Mouse (Mus musculus) kidney, embryonic 14.5 days (tissue): ENCODE results near the gene Fcna. TPM values are rescaled to one million over a fixed set of nuclear protein-coding genes. Genes with fewer than 3 reads are reported as not detected.

Experiments used
- ATAC-seq: fragments of 200-750 bp; cut with Nextera tagmentation; 2 replicates; pipeline ENCODE4 v1.8.0; 2017; ENCODE audit warnings: moderate number of reproducible peaks, mild to moderate bottlenecking, moderate TSS enrichment, moderate library complexity; ENCODE audit not compliant: low FRiP score, low TSS enrichment
- H3K27ac ChIP-seq: fragments of 300-500 bp; sonication (generic); 2 replicates; pipeline ENCODE4 v1.5.1; 2014; ENCODE audit warnings: low read depth, mild to moderate bottlenecking, low read length, moderate library complexity, mixed read lengths
- H3K27me3 ChIP-seq: fragments of 300-500 bp; sonication (generic); 2 replicates; pipeline ENCODE4 v1.6.1; 2014; ENCODE audit warnings: mild to moderate bottlenecking, low read length; ENCODE audit not compliant: control insufficient read depth, insufficient read depth
- H3K36me3 ChIP-seq: fragments of 300-500 bp; sonication (generic); 2 replicates; pipeline ENCODE4 v1.6.1; 2014; ENCODE audit warnings: low read length, mixed read lengths; ENCODE audit not compliant: control insufficient read depth, insufficient read depth
- H3K4me1 ChIP-seq: fragments of 300-500 bp; sonication (generic); 2 replicates; pipeline ENCODE4 v1.6.1; 2014; ENCODE audit warnings: low read length, mixed read lengths; ENCODE audit not compliant: control insufficient read depth, insufficient read depth
- H3K4me2 ChIP-seq: fragments of 300-500 bp; sonication (generic); replicated peaks from 2 replicates; pipeline ENCODE4 v1.6.1; 2014; ENCODE audit warnings: low read depth, mild to moderate bottlenecking, low read length
- H3K4me3 ChIP-seq: fragments of 300-500 bp; sonication (generic); 2 replicates; pipeline ENCODE4 v1.5.1; 2014; ENCODE audit warnings: mild to moderate bottlenecking, low read length
- H3K9ac ChIP-seq: fragments of 300-500 bp; sonication (generic); 2 replicates; pipeline ENCODE4 v1.6.1; 2014; ENCODE audit warnings: low read depth, mild to moderate bottlenecking, low read length, moderate library complexity
- H3K9me3 ChIP-seq: fragments of 300-500 bp; sonication (generic); 2 replicates; pipeline ENCODE4 v1.6.1; 2016; ENCODE audit warnings: low read length; ENCODE audit not compliant: control insufficient read depth
- WGBS: fragments of 180-500 bp; shearing (Covaris S2); extraction: QIAGEN DNeasy Blood & Tissue Kit; methylation state at CpG from one replicate; pipeline ENCODE4 v1.1.7; 2014; 5-methylcytosine and 5-hydroxymethylcytosine counted together
- polyA plus RNA-seq: library from polyadenylated mRNA; unstranded; fragments of >200 nt; fragmentation: Nextera tagmentation; extraction: Ambion mirVana; gene quantifications from 2 replicates; pipeline ENCODE4 v1.2.1, GENCODE M21; 2014

Fcna gene
- polyA plus RNA-seq = 1.6 and 1.9 TPM in 2 replicates

GRCm38 (mm10) chr2:25627811-25628210 lies at the start of gene Fcna:
Gene Fcna, minus strand, starts transcription at chr2:25628030.
- Histone ChIP-seq H3K27ac (no peak within 1 kb of the TSS), H3K9ac (no peak within 1 kb of the TSS), H3K9me3 (no peaks in the 10 kb centered on the region), H3K4me1 (no peaks in the 10 kb centered on the region), H3K27me3 (no peaks in the 10 kb centered on the region), H3K36me3 (no peaks in the 10 kb centered on the region), H3K4me3 (no peak within 1 kb of the TSS), H3K4me2 (no peak within 1 kb of the TSS)
- no peak for ATAC-seq
- WGBS = 85% methylated on average over 6 of the region's 6 CpGs

DNA sequence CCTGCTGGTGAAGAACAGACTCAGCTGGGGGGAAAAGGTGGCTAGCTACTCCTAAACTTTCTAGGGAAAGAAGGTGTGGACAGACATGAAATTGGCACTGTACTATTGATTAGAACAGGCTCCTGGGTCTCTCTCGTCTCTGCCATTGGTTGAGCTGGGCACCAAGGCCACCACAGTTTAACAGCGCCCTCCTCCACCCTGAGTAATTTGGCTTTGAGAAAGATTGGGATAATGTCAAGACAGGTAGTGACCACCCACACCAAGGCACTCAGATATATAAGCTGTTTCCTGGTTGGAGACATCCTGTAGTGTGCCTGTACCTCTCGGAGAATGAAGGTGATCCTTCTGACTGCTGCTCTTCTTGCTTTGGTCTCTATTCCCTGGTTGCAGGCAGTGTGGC lies 48.7 kb upstream of the Fcna start, which contains the start of gene Lcn6:
Gene Lcn6 (plus strand): TSS at position 301 of the 400 bp plus-strand sequence.
- Histone ChIP-seq H3K9ac (no peak within 1 kb of the TSS), H3K4me3 (no peak within 1 kb of the TSS), H3K36me3 (no peaks in the 10 kb centered on the region), H3K4me2 (no peak within 1 kb of the TSS), H3K27me3 (no peaks in the 10 kb centered on the region), H3K9me3 (no peaks in the 10 kb centered on the region), H3K4me1 (no peaks in the 10 kb centered on the region), H3K27ac (no peak within 1 kb of the TSS)
- WGBS = 89% methylated on average over 3 of the region's 3 CpGs
- ATAC-seq = no peak

DNA sequence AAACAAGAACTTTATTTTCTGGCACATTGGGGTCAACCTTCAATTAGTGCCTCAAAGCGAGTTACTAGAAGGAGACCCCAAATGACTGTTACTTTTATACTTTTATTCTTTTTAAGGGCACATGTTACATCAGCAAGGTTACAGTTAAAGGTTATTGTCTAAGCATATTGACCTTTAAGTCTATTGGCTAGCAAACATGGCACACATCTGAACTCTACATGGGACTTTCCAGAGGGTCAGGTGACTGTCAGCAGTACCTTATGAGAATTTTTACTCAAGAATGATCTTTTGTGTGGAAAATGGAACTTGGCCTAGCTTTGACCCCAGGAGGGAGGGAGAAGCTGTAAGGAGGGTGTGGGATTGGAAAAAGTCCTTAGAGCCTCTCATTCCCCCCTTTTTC lies 38.7 kb upstream of the Fcna start:
- Histone ChIP-seq H3K4me1 (no peaks in the 10 kb centered on the region), H3K4me2 (no peak overlapping the region), H3K9ac (no peak overlapping the region), H3K27me3 (no peaks in the 10 kb centered on the region), H3K36me3 (no peaks in the 10 kb centered on the region), H3K27ac (no peak overlapping the region), H3K4me3 (no peak overlapping the region), H3K9me3 (no peaks in the 10 kb centered on the region)
- ATAC-seq = no peak
- WGBS = 66% methylated on average over 1 of the region's 1 CpGs

DNA sequence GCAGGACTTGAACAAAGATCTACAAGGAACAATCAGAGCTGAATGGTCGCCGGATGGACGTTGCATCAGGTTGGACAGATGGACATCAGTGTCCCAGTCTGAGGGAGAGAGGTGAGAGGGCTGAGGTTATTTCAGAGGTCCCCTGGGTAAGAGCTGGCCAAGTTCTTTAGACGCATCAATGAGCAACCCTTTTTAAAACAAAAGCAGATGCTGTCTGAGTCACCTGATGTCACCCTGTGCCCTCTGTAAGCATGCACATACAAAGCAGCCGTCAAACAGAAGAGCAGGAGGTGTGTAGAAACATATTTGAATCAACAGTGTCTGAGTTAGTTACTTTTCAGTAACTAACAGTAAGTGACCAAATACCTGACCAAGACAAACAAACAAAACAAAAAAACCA lies 36.3 kb upstream of the Fcna start:
- 81% methylated on average over 5 of the region's 5 CpGs for WGBS

GRCm38 (mm10) chr2:25663511-25663910 lies 35.7 kb upstream of the Fcna start:
- H3K4me1 ChIP-seq = no peaks in the 10 kb centered on the region
- H3K4me3 ChIP-seq = no peak overlapping the region
- no peaks in the 10 kb centered on the region for H3K36me3 ChIP-seq
- whole genome bisulfite sequencing = 64% methylated on average over 1 of the region's 1 CpGs
- H3K9ac ChIP-seq = no peak overlapping the region
- no peak for ATAC-seq
- no peaks in the 10 kb centered on the region for H3K9me3 ChIP-seq
- H3K27me3 ChIP-seq = no peaks in the 10 kb centered on the region
- no peak overlapping the region for H3K27ac ChIP-seq
- H3K4me2 ChIP-seq = no peak overlapping the region

More for the DNA sequence above, 36.3 kb upstream of the Fcna start:
- Histone ChIP-seq H3K9ac (no peak overlapping the region), H3K4me3 (no peak overlapping the region), H3K27ac (no peak overlapping the region), H3K4me2 (no peak overlapping the region), H3K27me3 (no peaks in the 10 kb centered on the region), H3K36me3 (no peaks in the 10 kb centered on the region), H3K4me1 (no peaks in the 10 kb centered on the region), H3K9me3 (no peaks in the 10 kb centered on the region)
- no peak for ATAC-seq

GRCm38 (mm10) chr2:25661245-25661970 lies 33.6 kb upstream of the Fcna start:
- no peak for ATAC-seq
- Histone ChIP-seq H3K36me3 (no peaks in the 10 kb centered on the region), H3K27ac (no peak overlapping the region), H3K27me3 (no peaks in the 10 kb centered on the region), H3K9me3 (no peaks in the 10 kb centered on the region), H3K4me3 (no peak overlapping the region), H3K4me2 (no peak overlapping the region), H3K9ac (no peak overlapping the region), H3K4me1 (no peaks in the 10 kb centered on the region)
- WGBS = 83% methylated on average over 6 of the region's 6 CpGs

GRCm38 (mm10) chr2:25660279-25660678 lies 32.4 kb upstream of the Fcna start:
- no peaks in the 10 kb centered on the region for H3K9me3 ChIP-seq
- H3K9ac ChIP-seq = no peak overlapping the region
- H3K4me1 ChIP-seq = no peaks in the 10 kb centered on the region
- H3K4me2 ChIP-seq = no peak overlapping the region
- 76% methylated on average over 8 of the region's 8 CpGs for WGBS
- H3K27me3 ChIP-seq = no peaks in the 10 kb centered on the region
- no peak for ATAC-seq
- no peak overlapping the region for H3K4me3 ChIP-seq
- H3K27ac ChIP-seq = no peak overlapping the region
- no peaks in the 10 kb centered on the region for H3K36me3 ChIP-seq

DNA sequence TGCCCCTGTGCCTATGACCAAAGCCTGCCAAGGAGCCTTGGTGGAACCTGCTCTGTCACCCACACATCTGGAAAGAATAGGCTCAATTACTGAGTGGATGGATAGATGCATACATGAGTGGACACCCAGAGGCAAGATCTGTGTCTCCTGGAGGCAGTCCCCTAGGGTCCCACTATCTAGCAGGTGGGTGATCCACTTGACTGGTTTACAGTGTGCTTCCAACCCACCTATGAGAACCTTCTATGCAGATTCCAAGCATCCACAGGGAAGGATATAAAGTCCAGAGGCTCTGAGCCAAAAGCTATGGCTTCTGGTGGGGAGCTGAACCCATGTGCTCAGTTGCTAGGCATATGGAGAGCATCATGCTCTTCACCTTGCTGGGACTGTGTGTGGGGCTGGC lies 29.8 kb upstream of the Fcna start, which contains the start of gene Lcn5:
Gene Lcn5 (plus strand): TSS at position 301 of the 400 bp plus-strand sequence.
- ATAC-seq = no peak
- Histone ChIP-seq H3K4me2 (no peak within 1 kb of the TSS), H3K27me3 (no peaks in the 10 kb centered on the region), H3K9me3 (no peaks in the 10 kb centered on the region), H3K4me3 (no peak within 1 kb of the TSS), H3K36me3 (no peaks in the 10 kb centered on the region), H3K4me1 (no peaks in the 10 kb centered on the region), H3K9ac (no peak within 1 kb of the TSS), H3K27ac (no peak within 1 kb of the TSS)

GRCm38 (mm10) chr2:25657246-25657645 lies 29.4 kb upstream of the Fcna start:
- H3K9me3 ChIP-seq = no peaks in the 10 kb centered on the region
- ATAC-seq = no peak
- H3K27me3 ChIP-seq = no peaks in the 10 kb centered on the region
- no peaks in the 10 kb centered on the region for H3K36me3 ChIP-seq
- H3K4me2 ChIP-seq = no peak overlapping the region
- no peaks in the 10 kb centered on the region for H3K4me1 ChIP-seq
- WGBS = 78% methylated on average over 4 of the region's 4 CpGs
- no peak overlapping the region for H3K4me3 ChIP-seq
- no peak overlapping the region for H3K27ac ChIP-seq
- no peak overlapping the region for H3K9ac ChIP-seq
